Mouse (Mus musculus): Measurements from ENCODE around the gene Ghr.

- TF ChIP-seq CTCF (IDR thresholded peaks at IDR 0.05; ENCODE audit: low read depth) (no peak), EP300 (IDR thresholded peaks at IDR 0.05; ENCODE audit: low read depth) (no peak)
These were observed 116.7 kb downstream of the Ghr start for GRCm38 (mm10) chr15:3466608-3467007.
